Comparison of ENCODE assay signal across 25 mouse cellular contexts in the genomic region with DNA sequence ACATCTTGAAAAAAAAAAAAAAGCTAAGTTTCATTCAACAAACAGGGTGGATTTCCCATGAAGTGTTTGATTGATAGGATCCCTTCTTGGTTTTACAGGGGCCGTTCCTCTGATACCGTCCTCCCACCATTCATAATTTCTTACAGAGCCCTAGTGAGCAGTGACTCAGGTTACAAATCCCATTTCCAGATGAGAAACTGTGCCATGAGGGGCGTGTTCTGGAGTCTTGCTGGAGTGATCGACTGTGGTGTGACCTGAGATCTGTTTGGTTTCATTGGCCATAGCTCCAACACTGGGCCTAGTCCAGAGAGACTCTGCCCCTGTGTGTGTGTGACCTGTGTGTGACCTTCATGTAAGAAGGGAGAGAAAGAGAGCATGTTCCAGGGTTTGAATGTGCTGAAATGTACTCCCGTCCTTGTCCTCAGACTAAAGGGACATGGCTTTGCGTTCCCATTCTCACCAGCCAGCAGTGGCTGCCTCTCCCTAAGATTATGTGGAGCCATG.
A peak's percentile ranks its signal among the peaks of the same experiment; 100 is the strongest.
DNase-seq lines count a peak whose midpoint lies in the region; ATAC-seq lines count a peak whose summit lies in the region.
"Had no signal": no experiment of that assay in that cellular context is flagged by ENCODE, and none has a peak within 500 bp of the region (broad histone marks: within the 10 kb centered on the region; RNA-seq: fewer than 3 reads in every experiment).

No protein-coding gene starts in this region.

- no peak overlapping the region for H3K9ac ChIP-seq in neural tube, embryonic 15.5 days (replicated peaks)
- no peak overlapping the region for H3K9ac ChIP-seq in limb, embryonic 11.5 days (ENCODE audit: low read length)
- H3K9ac ChIP-seq in midbrain, embryonic 13.5 days (replicated peaks), result no peak overlapping the region
- H3K9ac ChIP-seq in kidney, embryonic 16.5 days (replicated peaks; ENCODE audit: low read length), result no peak overlapping the region
- H3K9ac ChIP-seq: embryonic facial prominence, embryonic 12.5 days; forebrain, embryonic 12.5 days; hindbrain, embryonic 13.5 days; midbrain, embryonic 12.5 days; stomach, embryonic 15.5 days had no signal

- peak; percentile 50 for DNase-seq in embryo, embryonic 10 days (ENCODE audit: low spot score)
- no peak for DNase-seq in embryo, embryonic 9.5 days (ENCODE audit: extremely low spot score)
- peak; percentile 45 for DNase-seq in neural tube, embryonic 10.5 days (ENCODE audit: extremely low spot score, low spot score)
- peak; percentile 36 for DNase-seq in limb, embryonic 11.5 days (ENCODE audit: low spot score)
- no peak for DNase-seq in layer of hippocampus, postnatal 14 days (ENCODE audit: low spot score in 2 of 2)
- DNase-seq: cerebellum, adult 11-12 months; cerebellum, postnatal 14 days; kidney, adult 8-10 months; layer of hippocampus, adult 9-11 months; left cerebral cortex, postnatal 4 days; lung, adult 18-20 months; lung, postnatal 10 days; thymus, postnatal 25 days had no signal

- ATAC-seq in neural tube, embryonic 15.5 days (ENCODE audit: low FRiP score), result no peak
- ATAC-seq in limb, embryonic 11.5 days (ENCODE audit: insufficient number of reproducible peaks, low FRiP score, low TSS enrichment, low read depth), result no peak
- ATAC-seq in midbrain, embryonic 13.5 days, result no peak
- ATAC-seq in kidney, embryonic 16.5 days (ENCODE audit: low FRiP score, low TSS enrichment), result no peak
- ATAC-seq: CD4-positive, CD25-positive, alpha-beta regulatory T cell, adult 4 months; inflammation-experienced regulatory T-cells, adult 6 months had no signal

- no peaks in the 10 kb centered on the region for H3K9me3 ChIP-seq in neural tube, embryonic 15.5 days (replicated peaks)
- H3K9me3 ChIP-seq in limb, embryonic 11.5 days (ENCODE audit: control insufficient read depth, low read length), result no peaks in the 10 kb centered on the region
- H3K9me3 ChIP-seq in midbrain, embryonic 13.5 days, result no peaks in the 10 kb centered on the region
- no peaks in the 10 kb centered on the region for H3K9me3 ChIP-seq in kidney, embryonic 16.5 days (ENCODE audit: low read length)
- H3K9me3 ChIP-seq: embryonic facial prominence, embryonic 12.5 days; forebrain, embryonic 12.5 days; hindbrain, embryonic 13.5 days; midbrain, embryonic 12.5 days; stomach, embryonic 15.5 days had no signal

- no peak overlapping the region for H3K27ac ChIP-seq in neural tube, embryonic 15.5 days (replicated peaks)
- H3K27ac ChIP-seq in limb, embryonic 11.5 days (replicated peaks; ENCODE audit: low read depth, low read length), result no peak overlapping the region
- no peak overlapping the region for H3K27ac ChIP-seq in midbrain, embryonic 13.5 days
- H3K27ac ChIP-seq in kidney, embryonic 16.5 days (ENCODE audit: low read length), result no peak overlapping the region
- H3K27ac ChIP-seq: embryonic facial prominence, embryonic 12.5 days; forebrain, embryonic 12.5 days; hindbrain, embryonic 13.5 days; midbrain, embryonic 12.5 days; stomach, embryonic 15.5 days had no signal

- no peak overlapping the region for H3K4me3 ChIP-seq in neural tube, embryonic 15.5 days (replicated peaks)
- no peak overlapping the region for H3K4me3 ChIP-seq in limb, embryonic 11.5 days (ENCODE audit: low read depth, low read length)
- no peak overlapping the region for H3K4me3 ChIP-seq in midbrain, embryonic 13.5 days (replicated peaks)
- no peak overlapping the region for H3K4me3 ChIP-seq in kidney, embryonic 16.5 days (ENCODE audit: low read length)
- H3K4me3 ChIP-seq: embryonic facial prominence, embryonic 12.5 days; erythroblast, embryonic 14.5 days; forebrain, embryonic 12.5 days; hindbrain, embryonic 13.5 days; midbrain, embryonic 12.5 days; myocyte; stomach, embryonic 15.5 days had no signal

- H3K27me3 ChIP-seq in neural tube, embryonic 15.5 days (replicated peaks), result no peaks in the 10 kb centered on the region
- H3K27me3 ChIP-seq in limb, embryonic 11.5 days (ENCODE audit: control insufficient read depth, insufficient read depth, low read length), result no peaks in the 10 kb centered on the region
- no peaks in the 10 kb centered on the region for H3K27me3 ChIP-seq in midbrain, embryonic 13.5 days
- no peaks in the 10 kb centered on the region for H3K27me3 ChIP-seq in kidney, embryonic 16.5 days (ENCODE audit: insufficient read depth, low read length)
- H3K27me3 ChIP-seq: embryonic facial prominence, embryonic 12.5 days; forebrain, embryonic 12.5 days; hindbrain, embryonic 13.5 days; midbrain, embryonic 12.5 days; stomach, embryonic 15.5 days had no signal

- H3K36me3 ChIP-seq in neural tube, embryonic 15.5 days, result no peaks in the 10 kb centered on the region
- no peaks in the 10 kb centered on the region for H3K36me3 ChIP-seq in limb, embryonic 11.5 days (ENCODE audit: control insufficient read depth, insufficient read depth, low read length)
- H3K36me3 ChIP-seq in midbrain, embryonic 13.5 days, result no peaks in the 10 kb centered on the region
- H3K36me3 ChIP-seq in kidney, embryonic 16.5 days (ENCODE audit: insufficient read depth, low read length), result no peaks in the 10 kb centered on the region
- H3K36me3 ChIP-seq: embryonic facial prominence, embryonic 12.5 days; forebrain, embryonic 12.5 days; hindbrain, embryonic 13.5 days; midbrain, embryonic 12.5 days; stomach, embryonic 15.5 days had no signal

- H3K4me2 ChIP-seq in neural tube, embryonic 15.5 days, result no peak overlapping the region
- H3K4me2 ChIP-seq in limb, embryonic 11.5 days (ENCODE audit: low read depth, severe bottlenecking), result no peak overlapping the region
- no peak overlapping the region for H3K4me2 ChIP-seq in midbrain, embryonic 13.5 days (replicated peaks)
- no peak overlapping the region for H3K4me2 ChIP-seq in kidney, embryonic 16.5 days (replicated peaks; ENCODE audit: low read depth, low read length)
- H3K4me2 ChIP-seq: embryonic facial prominence, embryonic 12.5 days; forebrain, embryonic 12.5 days; hindbrain, embryonic 13.5 days; midbrain, embryonic 12.5 days; stomach, embryonic 15.5 days had no signal

- 0 out of 2 replicates have a peak, but pooled peaks cover 3% of the 10 kb centered on the region for H3K4me1 ChIP-seq in neural tube, embryonic 15.5 days
- H3K4me1 ChIP-seq in limb, embryonic 11.5 days (ENCODE audit: control insufficient read depth, insufficient read depth, low read length), result peaks cover 2% of the 10 kb centered on the region; the same call in 1 of the 2 replicates
- H3K4me1 ChIP-seq in midbrain, embryonic 13.5 days (replicated peaks), result peaks cover 7% of the 10 kb centered on the region; the same call in 1 of the 2 replicates
- H3K4me1 ChIP-seq in kidney, embryonic 16.5 days (ENCODE audit: insufficient read depth, low read length), result no peaks in the 10 kb centered on the region
- H3K4me1 ChIP-seq: hindbrain, embryonic 13.5 days; midbrain, embryonic 12.5 days; stomach, embryonic 15.5 days had no signal

- WGBS in neural tube, embryonic 15.5 days, result 80% methylated on average over 6 of the region's 6 CpGs
- WGBS in limb, embryonic 11.5 days, result 38% methylated on average over 6 of the region's 6 CpGs
- 83% methylated on average over 6 of the region's 6 CpGs for WGBS in midbrain, embryonic 13.5 days
- WGBS in kidney, embryonic 16.5 days, result 41% methylated on average over 6 of the region's 6 CpGs

Comparison
In these comparisons a context has a peak if more than half of its experiments do, and no peak if none do; other contexts are left out.
1. DNase-seq: peak in embryo, embryonic 10 days (single experiment), neural tube, embryonic 10.5 days (single experiment) and limb, embryonic 11.5 days (single experiment); none in embryo, embryonic 9.5 days (single experiment) and layer of hippocampus, postnatal 14 days (0 of 2).